Mouse (Mus musculus) midbrain, postnatal 0 days (tissue): Measurements from ENCODE around the gene Stx19. TPM values are rescaled to one million over a fixed set of nuclear protein-coding genes. Genes with fewer than 3 reads are reported as not detected.

Experiments used
- ATAC-seq: fragments of 200-750 bp; cut with Nextera tagmentation; 2 replicates; pipeline ENCODE4 v1.8.0; 2017; ENCODE audit warnings: moderate number of reproducible peaks, mild to moderate bottlenecking, moderate TSS enrichment, moderate library complexity; ENCODE audit not compliant: low FRiP score
- DNase-seq: peaks from one replicate; pipeline ENCODE4 v3.0.0-alpha.2; 2015; ENCODE audit warnings: low spot score
- H3K27ac ChIP-seq: fragments of 300-500 bp; sonication (generic); 2 replicates; pipeline ENCODE4 v1.5.1; 2014; ENCODE audit warnings: low read depth, mild to moderate bottlenecking, low read length, mixed read lengths
- H3K27me3 ChIP-seq: fragments of 300-500 bp; sonication (generic); 2 replicates; pipeline ENCODE4 v1.6.1; 2014; ENCODE audit warnings: low read length, control low read depth, mixed read lengths; ENCODE audit not compliant: insufficient read depth
- H3K36me3 ChIP-seq: fragments of 300-500 bp; sonication (generic); 2 replicates; pipeline ENCODE4 v1.6.1; 2014; ENCODE audit warnings: low read length, control low read depth, mixed read lengths; ENCODE audit not compliant: insufficient read depth
- H3K4me1 ChIP-seq: fragments of 300-500 bp; sonication (generic); 2 replicates; pipeline ENCODE4 v1.6.1; 2014; ENCODE audit warnings: mild to moderate bottlenecking, control low read depth, antibody characterized with exemption, low read length, mixed read lengths; ENCODE audit not compliant: insufficient read depth
- H3K4me2 ChIP-seq: fragments of 300-500 bp; sonication (generic); 2 replicates; pipeline ENCODE4 v1.6.1; 2014; ENCODE audit warnings: low read depth, mild to moderate bottlenecking, low read length, mixed read lengths; ENCODE audit not compliant: poor library complexity, severe bottlenecking
- H3K4me3 ChIP-seq: fragments of 300-500 bp; sonication (generic); 2 replicates; pipeline ENCODE4 v1.5.1; 2014; ENCODE audit warnings: low read depth, mild to moderate bottlenecking, low read length, moderate library complexity
- H3K9ac ChIP-seq: fragments of 300-500 bp; sonication (generic); replicated peaks from 2 replicates; pipeline ENCODE4 v1.6.1; 2014; ENCODE audit warnings: mild to moderate bottlenecking, low read length, moderate library complexity, mixed read lengths; ENCODE audit not compliant: poor library complexity, severe bottlenecking
- H3K9me3 ChIP-seq: fragments of 300-500 bp; sonication (generic); 2 replicates; pipeline ENCODE4 v1.6.1; 2016; ENCODE audit warnings: low read length, control low read depth
- CTCF ChIP-seq: IDR thresholded peaks from 2 replicates; pipeline ENCODE4 v1.5.1; 2016; ENCODE audit warnings: antibody characterized with exemption, mild to moderate bottlenecking
- WGBS: fragments of 180-500 bp; shearing (Covaris S2); extraction: QIAGEN DNeasy Blood & Tissue Kit; methylation state at CpG from one replicate; pipeline ENCODE4 v1.1.7; 2014; 5-methylcytosine and 5-hydroxymethylcytosine counted together
- polyA plus RNA-seq: library from polyadenylated mRNA; unstranded; fragments of >200 nt; fragmentation: Nextera tagmentation; extraction: Ambion mirVana; gene quantifications from 2 replicates; pipeline ENCODE4 v1.2.1, GENCODE M21; 2015
- total RNA-seq: library from RNA; depleted of rRNA; stranded (reverse); fragments of >200 nt; gene quantifications from 2 replicates; pipeline ENCODE4 v1.2.3, GENCODE M21; 2014

Stx19 gene
- total and polyA plus RNA-seq, 2 experiments from 2014 or later: 0.14 TPM; not detected in 1

DNA sequence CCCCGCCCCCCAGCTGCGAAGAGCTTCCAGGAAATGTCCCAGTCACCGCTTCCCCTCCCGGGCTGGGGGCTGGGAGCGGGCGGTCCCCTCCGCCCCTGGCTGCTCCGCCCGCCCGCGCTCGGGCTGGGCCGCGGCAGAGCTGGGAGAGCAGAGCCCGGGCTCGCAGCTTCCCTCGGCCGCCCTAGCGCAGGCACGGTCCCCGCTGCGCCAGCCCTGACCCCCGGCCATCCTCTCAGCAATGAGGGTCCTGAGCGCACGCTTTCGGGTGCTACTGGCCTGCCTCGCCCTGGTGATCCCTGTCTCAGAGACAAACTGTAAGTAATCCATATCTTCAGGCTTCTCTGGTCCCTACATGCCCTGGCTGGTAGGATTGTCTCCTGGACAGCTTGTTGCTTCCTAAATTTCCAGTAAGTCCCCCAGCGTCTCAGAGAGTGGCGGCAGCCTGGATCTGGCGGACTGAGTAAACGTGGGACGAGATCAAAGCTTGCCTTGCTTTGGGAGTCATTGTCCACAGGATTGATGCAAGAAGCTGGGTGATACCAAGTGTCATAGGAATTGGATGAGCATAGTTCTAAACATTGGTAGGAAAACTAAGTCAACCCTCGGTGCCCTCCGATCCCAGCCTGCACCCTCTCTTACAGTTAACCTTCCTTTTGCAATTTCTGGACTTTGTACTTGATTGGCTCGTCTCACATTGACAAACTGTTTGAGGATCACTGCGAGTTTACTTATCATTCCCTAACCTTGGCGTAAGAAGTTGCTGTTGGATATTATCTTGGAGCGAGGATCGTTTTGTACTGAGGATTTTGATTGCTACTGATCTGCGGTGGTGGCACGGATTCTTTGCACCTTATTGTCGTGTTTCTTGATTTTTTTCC lies 40.0 kb downstream of the Stx19 start, which contains the start of gene Pros1:
Pros1 (plus strand) TSS at position 117 of the 878 bp plus-strand sequence.
- 2% methylated on average over 34 of the region's 42 CpGs for WGBS
- TF ChIP-seq CTCF: no peak
- H3K4me1 ChIP-seq: no peaks in the 10 kb centered on the region
- H3K27me3 ChIP-seq: no peaks in the 10 kb centered on the region
- no peaks in the 10 kb centered on the region for H3K36me3 ChIP-seq
- peak; percentile 90 for ATAC-seq
- H3K4me2 ChIP-seq: peak within 1 kb of the TSS; percentile 97
- H3K27ac ChIP-seq: 0 out of 2 replicates have a peak within 1 kb of the TSS, but pooled peaks have one; percentile 38
- DNase-seq: peak; percentile 37
- peak within 1 kb of the TSS; percentile 82 for H3K9ac ChIP-seq
- H3K4me3 ChIP-seq: peak within 1 kb of the TSS; percentile 68
- H3K9me3 ChIP-seq: no peaks in the 10 kb centered on the region

DNA sequence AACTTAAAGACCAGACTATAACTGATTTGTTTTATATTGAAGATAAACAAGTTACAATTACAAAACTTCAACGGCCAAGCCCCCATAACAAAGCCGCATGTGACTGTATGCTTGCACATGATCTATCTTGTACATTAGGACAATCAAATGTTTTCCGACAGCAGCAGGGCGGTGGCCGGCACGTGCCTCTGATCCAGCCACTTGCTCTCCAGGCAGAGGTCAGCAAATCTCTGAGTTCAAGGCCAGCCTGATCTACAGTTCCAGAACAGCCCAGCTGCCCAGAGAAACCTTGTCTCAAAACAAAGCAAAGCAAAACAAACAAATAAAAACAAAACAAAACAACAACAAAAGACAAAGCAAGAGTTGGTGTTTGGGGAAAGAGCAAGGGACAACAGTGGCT lies 40.9 kb downstream of the Stx19 start:
- Histone ChIP-seq H3K27ac (no peak overlapping the region), H3K36me3 (no peaks in the 10 kb centered on the region), H3K27me3 (no peaks in the 10 kb centered on the region), H3K9me3 (no peaks in the 10 kb centered on the region), H3K4me3 (no peak overlapping the region), H3K9ac (no peak overlapping the region), H3K4me1 (no peaks in the 10 kb centered on the region), H3K4me2 (no peak overlapping the region)
- DNase-seq (no peak), ATAC-seq (no peak)
- no peak for TF ChIP-seq CTCF
- 78% methylated on average over 6 of the region's 6 CpGs for WGBS

DNA sequence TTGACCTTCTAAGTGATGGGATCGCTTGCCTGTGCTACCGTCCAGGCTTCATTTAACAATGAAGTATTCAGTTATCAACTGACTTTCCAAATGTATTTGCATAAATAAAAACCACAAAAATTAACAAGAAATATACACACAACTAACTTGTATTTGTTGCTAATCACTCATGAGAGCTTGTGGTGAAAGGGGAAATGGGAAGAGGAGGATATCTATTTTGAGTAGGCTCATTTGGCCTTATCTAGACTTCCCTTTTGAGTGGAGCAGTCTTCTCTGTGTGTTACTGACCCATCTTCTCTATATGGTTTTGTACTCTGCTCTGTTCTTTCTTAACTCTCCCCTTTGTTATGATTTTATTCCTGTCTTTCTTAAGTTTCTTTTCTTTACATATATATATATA lies 41.8 kb downstream of the Stx19 start:
- H3K9ac ChIP-seq: no peak overlapping the region
- no peak for DNase-seq
- H3K4me2 ChIP-seq: no peak overlapping the region
- no peak for TF ChIP-seq CTCF
- 93% methylated on average over 2 of the region's 2 CpGs for WGBS
- H3K4me3 ChIP-seq: no peak overlapping the region
- no peaks in the 10 kb centered on the region for H3K9me3 ChIP-seq
- no peak for ATAC-seq
- H3K4me1 ChIP-seq: no peaks in the 10 kb centered on the region
- H3K27me3 ChIP-seq: no peaks in the 10 kb centered on the region
- no peak overlapping the region for H3K27ac ChIP-seq
- no peaks in the 10 kb centered on the region for H3K36me3 ChIP-seq

DNA sequence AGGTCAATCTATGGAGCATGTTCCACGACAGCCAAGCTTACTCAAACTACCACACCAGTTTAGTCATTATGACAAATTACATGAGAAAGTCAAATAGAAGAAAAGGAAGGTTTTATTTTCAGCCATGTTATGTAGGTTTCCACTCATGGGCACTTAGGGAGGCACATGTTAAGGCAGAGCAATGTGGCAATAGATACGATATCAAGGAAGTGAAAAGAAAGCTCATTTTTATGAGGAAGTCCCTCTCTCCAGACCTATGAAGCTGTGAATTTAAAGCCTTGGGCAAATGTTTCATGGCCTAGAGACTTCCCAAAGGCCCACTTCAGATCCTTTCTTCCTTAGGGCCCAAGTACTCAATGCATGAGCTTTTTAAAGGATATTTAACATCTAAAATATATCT lies 43.0 kb downstream of the Stx19 start:
- Histone ChIP-seq H3K27me3 (no peaks in the 10 kb centered on the region), H3K4me3 (no peak overlapping the region), H3K36me3 (no peaks in the 10 kb centered on the region), H3K9me3 (no peaks in the 10 kb centered on the region), H3K4me2 (no peak overlapping the region), H3K27ac (no peak overlapping the region), H3K4me1 (no peaks in the 10 kb centered on the region), H3K9ac (no peak overlapping the region)
- DNase-seq (no peak), ATAC-seq (no peak)
- 94% methylated on average over 2 of the region's 2 CpGs for WGBS
- no peak for TF ChIP-seq CTCF

DNA sequence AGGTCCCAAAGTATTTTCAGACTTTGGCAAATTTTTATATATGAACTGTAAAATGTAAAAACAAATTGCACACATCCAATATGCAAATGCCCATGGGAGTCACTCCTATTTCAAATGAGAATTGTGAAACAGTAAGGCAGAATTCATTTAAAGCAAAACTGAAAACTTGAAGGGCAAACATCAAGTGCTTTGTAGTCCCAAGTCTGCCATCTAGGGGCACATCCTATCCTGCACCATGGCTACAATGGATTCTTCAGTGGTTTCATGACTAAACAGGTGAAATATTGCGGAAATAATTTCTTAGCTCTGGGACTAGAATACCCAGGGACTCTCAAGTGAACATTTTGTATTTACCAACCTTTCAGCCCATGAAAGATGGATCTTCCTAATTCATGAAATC lies 43.5 kb downstream of the Stx19 start:
- no peak overlapping the region for H3K9ac ChIP-seq
- DNase-seq (no peak), ATAC-seq (no peak)
- no peaks in the 10 kb centered on the region for H3K36me3 ChIP-seq
- no peaks in the 10 kb centered on the region for H3K9me3 ChIP-seq
- peak; percentile 53 for TF ChIP-seq CTCF
- H3K4me1 ChIP-seq: no peaks in the 10 kb centered on the region
- no peak overlapping the region for H3K4me2 ChIP-seq
- no peaks in the 10 kb centered on the region for H3K27me3 ChIP-seq
- no peak overlapping the region for H3K27ac ChIP-seq
- H3K4me3 ChIP-seq: no peak overlapping the region
- WGBS: 90% methylated on average over 1 of the region's 1 CpGs

DNA sequence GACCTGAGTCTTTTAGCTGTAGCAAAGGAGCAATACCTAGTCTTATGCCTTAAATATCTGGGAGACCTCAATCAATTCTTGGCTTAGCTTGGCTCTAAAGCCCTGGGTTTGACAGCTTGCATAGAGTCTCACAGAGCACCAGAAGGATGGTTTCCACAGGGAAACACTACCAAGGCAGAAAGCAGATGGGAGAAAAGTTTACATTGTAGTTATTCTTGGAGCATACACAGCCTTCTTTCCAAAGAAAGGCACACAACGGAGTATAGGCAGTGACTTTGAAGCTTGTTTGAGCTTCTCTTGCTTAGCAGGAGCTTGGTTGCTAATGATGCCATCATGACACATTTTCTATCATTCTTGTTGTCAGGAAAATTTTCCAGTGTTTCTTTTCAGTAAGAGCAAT lies 45.7 kb downstream of the Stx19 start:
- Histone ChIP-seq H3K9me3 (no peaks in the 10 kb centered on the region), H3K4me2 (no peak overlapping the region), H3K9ac (no peak overlapping the region), H3K4me3 (no peak overlapping the region), H3K27me3 (no peaks in the 10 kb centered on the region), H3K36me3 (no peaks in the 10 kb centered on the region), H3K27ac (no peak overlapping the region), H3K4me1 (no peaks in the 10 kb centered on the region)
- no peak for DNase-seq
- ATAC-seq: no peak
- WGBS: 83% methylated on average over 1 of the region's 1 CpGs
- no peak for TF ChIP-seq CTCF
